ENCODE assay signal across 8 mouse cellular contexts in the genomic region with DNA sequence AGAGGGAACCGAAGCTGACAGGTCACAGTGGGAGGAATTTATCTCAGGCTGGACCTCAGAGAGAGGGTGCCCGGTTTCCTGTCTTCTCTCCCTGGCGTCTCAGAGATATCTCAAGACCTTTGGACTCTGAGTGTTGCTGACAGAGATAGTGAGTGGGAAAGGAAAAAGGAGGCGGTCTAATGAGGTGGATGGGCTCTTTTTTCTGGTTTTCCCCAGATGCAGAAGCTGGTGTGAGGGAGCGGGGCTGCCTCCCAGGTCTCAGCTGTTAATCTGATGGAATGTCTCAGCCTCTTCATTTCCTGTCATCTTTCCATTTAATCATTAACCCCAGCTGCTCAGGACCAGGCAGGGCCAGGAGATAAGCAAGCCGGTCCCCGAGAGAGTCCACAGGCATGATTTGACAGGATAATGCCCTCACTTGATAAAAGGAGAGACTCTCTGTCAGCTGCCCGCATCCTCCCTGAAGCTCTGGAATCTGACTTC.
DNase-seq lines count a peak whose midpoint lies in the region; ATAC-seq lines count a peak whose summit lies in the region.

No protein-coding gene starts in this region.

- H3K36me3 ChIP-seq in heart, embryonic 12.5 days, result no peaks in the 10 kb centered on the region

- H3K9me3 ChIP-seq in heart, embryonic 12.5 days (replicated peaks), result no peaks in the 10 kb centered on the region

- no peaks in the 10 kb centered on the region for H3K27me3 ChIP-seq in heart, embryonic 12.5 days (replicated peaks)

- H3K4me3 ChIP-seq in heart, embryonic 12.5 days, result peak overlapping the region; percentile 11

- H3K4me1 ChIP-seq in heart, embryonic 12.5 days (replicated peaks), result peaks cover 50% of the 10 kb centered on the region

- WGBS in heart, embryonic 12.5 days, result 5% methylated on average over 8 of the region's 8 CpGs

- 0 out of 2 replicates have a peak overlapping the region, but pooled peaks have one; percentile 18 for H3K9ac ChIP-seq in heart, embryonic 12.5 days

- peak; percentile 75 for ATAC-seq in heart, embryonic 12.5 days (ENCODE audit: insufficient number of reproducible peaks, low FRiP score)
- no peak for ATAC-seq in monocyte, adult 5-6 weeks (replicated peaks; ENCODE audit: insufficient number of reproducible peaks, low FRiP score, low TSS enrichment, poor library complexity, severe bottlenecking)

- H3K4me2 ChIP-seq in heart, embryonic 12.5 days, result peak overlapping the region; percentile 61

- no peak for DNase-seq in heart, adult 8-10 months (ENCODE audit: low spot score)
- DNase-seq in MN1 (ENCODE audit: low spot score), result peak; percentile 37
- DNase-seq in kidney, adult 8-10 months, result peak; percentile 31 to 45
- DNase-seq in mesoderm, embryonic 11.5 days (ENCODE audit: low read depth, low spot score), result peak; percentile 29
- DNase-seq in ovary, postnatal 14 days (ENCODE audit: low spot score), result no peak
- no peak for DNase-seq in ovary, postnatal 10 days (ENCODE audit: low spot score)

- peak overlapping the region; percentile 46 for H3K27ac ChIP-seq in heart, embryonic 12.5 days (ENCODE audit: poor library complexity, severe bottlenecking)

Comparison
In these comparisons a context has a peak if more than half of its experiments do, and no peak if none do; other contexts are left out.
1. DNase-seq: peak in MN1 (single experiment), kidney, adult 8-10 months (2 of 2) and mesoderm, embryonic 11.5 days (single experiment); none in heart, adult 8-10 months (single experiment), ovary, postnatal 14 days (single experiment) and ovary, postnatal 10 days (single experiment).